Mouse (Mus musculus): ENCODE measurements at regions not wholly inside any gene's neighbourhood (a gene's known extent, or its start where the extent isn't known, plus 50 kb on each side); places are given as distances from the start of the nearest gene placed in this dataset.

GRCm38 (mm10) chr2:117820708-117821107 is 291.0 kb upstream of the Thbs1 start:
- DNase-seq (ENCODE audit: low spot score), result no peak

GRCm38 (mm10) chr2:117825088-117825487 is 286.6 kb upstream of the Thbs1 start:
- no peak for DNase-seq (ENCODE audit: low spot score)

DNA sequence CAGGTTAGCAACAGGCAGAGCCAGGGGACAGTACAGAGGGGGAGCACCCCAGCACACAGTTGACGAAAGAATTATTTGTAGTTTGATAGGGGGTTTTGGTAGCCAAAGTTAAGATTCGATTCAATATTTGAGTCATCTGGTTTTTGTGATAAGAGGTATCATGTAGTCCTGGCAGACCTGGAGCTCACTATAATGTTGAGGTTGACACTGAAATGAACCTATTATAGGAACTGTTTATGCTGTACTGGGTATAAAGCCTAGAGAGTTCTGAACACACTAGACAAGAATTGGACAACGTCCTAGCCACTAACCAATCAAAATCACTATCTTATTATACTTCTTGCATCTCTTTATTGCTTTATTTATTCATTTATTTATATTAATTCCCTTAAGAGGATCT is 284.4 kb upstream of the Thbs1 start:
- DNase-seq (ENCODE audit: low spot score), result no peak

- peak; percentile 14 for DNase-seq (ENCODE audit: low spot score)
These were observed 273.3 kb upstream of the Thbs1 start for GRCm38 (mm10) chr2:117838387-117838786.

DNA sequence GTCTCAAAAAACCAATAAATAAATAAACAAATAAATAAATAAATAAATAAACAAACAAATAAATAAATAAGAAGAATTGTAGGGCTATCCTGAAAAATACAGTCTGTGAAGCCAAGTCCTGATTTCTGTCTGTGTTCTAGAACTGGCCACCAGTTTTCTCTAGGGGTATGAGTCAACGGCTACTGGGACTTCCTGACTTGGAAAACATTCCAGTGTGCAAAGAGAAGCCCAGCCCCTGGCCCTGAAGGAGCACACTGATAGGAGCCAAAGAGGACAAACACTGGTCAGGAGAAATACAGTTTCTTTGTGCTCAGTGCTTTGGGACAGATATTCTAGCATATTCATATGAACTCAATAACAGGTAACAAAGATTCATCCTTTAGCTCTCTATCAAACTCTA is 271.3 kb upstream of the Thbs1 start:
- no peak for DNase-seq (ENCODE audit: low spot score)

GRCm38 (mm10) chr2:117842309-117842986 is 269.2 kb upstream of the Thbs1 start:
- no peak for DNase-seq (ENCODE audit: low spot score)

DNA sequence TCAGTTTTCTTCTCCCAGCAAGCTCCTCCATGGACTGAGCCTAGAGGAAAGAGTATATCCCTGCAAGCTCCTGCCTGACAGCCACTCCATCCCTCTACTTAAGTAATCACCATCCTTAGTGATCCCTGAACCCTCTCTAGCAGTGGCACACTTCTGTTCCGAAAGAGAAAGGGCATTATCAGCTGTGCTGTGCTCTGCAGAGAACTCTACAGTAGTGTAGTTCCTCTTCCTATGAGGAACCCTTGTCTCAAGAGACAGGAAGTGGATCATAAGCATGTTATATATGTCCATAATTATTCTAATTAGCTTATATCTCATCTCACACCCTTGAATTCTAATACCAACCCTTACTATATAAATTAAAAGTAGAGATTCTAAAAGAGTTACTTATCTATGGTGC is 259.2 kb upstream of the Thbs1 start:
- DNase-seq (ENCODE audit: low spot score), result no peak

- no peak for DNase-seq (ENCODE audit: low spot score)
These were observed 249.4 kb upstream of the Thbs1 start for GRCm38 (mm10) chr2:117862301-117862700.

DNA sequence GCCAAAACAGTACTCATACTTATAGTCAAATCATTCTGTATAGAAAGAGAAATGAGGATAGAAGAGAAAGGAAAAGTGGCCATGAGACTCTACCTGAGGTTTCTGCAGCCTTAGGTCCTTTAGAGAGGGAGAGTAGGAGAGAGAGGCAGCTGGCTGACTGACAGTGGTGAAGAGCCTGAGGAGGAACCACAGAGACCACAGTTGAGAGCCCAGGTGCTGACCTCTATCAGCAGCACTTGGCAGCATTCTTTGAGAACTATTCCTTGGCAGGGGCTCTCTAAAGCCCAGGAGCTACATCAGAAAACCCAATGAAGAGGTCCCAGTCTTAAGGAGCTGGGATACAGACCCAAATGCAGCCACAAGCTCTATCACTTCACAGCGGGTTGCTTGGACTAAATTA is 246.6 kb upstream of the Thbs1 start:
- DNase-seq (ENCODE audit: low spot score), result no peak

GRCm38 (mm10) chr2:117866946-117867345 is 244.7 kb upstream of the Thbs1 start:
- DNase-seq (ENCODE audit: low spot score), result no peak

DNA sequence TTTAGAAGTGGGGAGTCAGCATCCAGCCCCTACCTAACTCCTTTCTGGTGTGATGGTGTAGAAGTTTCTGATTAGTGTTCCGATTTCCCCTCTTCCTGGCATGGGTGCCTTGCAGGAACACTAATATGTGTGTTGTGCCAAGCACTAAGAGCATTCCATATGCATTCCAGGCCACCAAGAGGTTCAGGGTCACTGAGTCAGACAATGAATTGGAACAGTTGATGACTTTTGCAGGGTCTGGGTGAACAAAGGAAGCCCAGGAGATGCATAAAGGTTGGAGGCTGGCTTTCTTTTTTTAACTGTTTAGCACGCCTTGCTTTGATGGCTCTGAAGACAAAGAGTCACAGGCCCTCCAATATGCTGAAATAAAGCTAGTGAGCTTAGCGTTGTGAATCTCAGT is 244.3 kb upstream of the Thbs1 start:
- DNase-seq (ENCODE audit: low spot score), result no peak

GRCm38 (mm10) chr2:117868857-117869256 is 242.8 kb upstream of the Thbs1 start:
- no peak for DNase-seq (ENCODE audit: low spot score)

GRCm38 (mm10) chr2:117871507-117872282 is 240.0 kb upstream of the Thbs1 start:
- DNase-seq (ENCODE audit: low spot score), result no peak

DNA sequence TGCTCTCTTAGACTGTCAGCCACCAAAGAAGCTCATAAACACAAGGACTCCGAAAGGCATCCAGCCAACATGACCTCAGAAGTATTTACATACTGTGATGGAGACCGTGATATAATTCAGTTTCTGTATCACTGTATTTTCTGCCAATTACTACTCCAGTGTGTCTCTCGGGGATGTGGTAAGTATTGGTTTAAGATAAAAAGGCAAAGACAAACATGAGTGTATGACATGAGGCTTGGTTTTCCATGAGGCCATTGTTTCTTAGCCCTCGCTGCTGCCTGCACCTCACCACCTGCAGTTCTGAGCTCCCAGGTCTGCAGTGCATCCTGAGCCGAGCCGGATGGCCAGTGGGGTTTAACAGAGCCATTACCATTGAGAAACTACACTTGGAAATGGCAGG is 233.9 kb upstream of the Thbs1 start:
- DNase-seq (ENCODE audit: low spot score), result no peak

DNA sequence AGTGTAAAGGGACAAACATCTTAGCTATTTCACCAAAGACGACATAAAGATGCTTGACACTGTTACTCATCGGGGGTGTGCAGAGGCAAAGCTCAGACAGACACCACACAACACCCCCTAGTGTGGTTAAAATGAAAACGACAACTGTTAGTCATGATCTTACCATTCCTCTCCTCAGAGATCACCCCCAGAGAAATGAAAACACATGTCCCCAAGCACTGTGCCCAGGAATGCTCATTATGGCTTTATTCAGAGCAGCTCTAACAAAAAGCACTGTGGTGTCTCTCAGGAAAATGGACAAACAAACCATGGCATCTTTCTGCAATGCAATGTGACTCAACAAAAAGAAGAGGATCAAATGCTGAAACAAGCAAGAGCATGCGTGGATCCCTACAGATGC is 229.5 kb upstream of the Thbs1 start:
- no peak for DNase-seq (ENCODE audit: low spot score)

GRCm38 (mm10) chr2:117882890-117883289 is 228.8 kb upstream of the Thbs1 start:
- no peak for DNase-seq (ENCODE audit: low spot score)

DNA sequence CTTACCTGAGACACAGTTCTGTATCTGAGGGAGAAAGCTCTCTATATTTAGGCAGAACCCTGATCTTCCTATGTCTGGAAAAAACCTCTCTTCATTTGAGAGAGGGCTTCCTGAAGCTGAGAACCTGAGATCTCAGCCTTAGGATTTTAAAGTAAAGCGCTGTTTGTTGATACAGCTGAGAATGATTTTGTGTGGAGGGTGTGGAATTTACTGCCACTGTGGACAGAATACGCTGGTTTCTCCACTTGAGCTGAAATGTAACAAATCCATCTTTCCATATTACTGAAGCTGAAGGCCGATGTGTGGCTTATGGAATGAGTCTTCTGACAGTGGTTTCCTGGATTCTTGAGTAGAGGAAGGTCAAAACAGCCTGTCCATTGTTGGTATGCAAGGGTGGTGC is 225.2 kb upstream of the Thbs1 start:
- DNase-seq (ENCODE audit: low spot score), result no peak

DNA sequence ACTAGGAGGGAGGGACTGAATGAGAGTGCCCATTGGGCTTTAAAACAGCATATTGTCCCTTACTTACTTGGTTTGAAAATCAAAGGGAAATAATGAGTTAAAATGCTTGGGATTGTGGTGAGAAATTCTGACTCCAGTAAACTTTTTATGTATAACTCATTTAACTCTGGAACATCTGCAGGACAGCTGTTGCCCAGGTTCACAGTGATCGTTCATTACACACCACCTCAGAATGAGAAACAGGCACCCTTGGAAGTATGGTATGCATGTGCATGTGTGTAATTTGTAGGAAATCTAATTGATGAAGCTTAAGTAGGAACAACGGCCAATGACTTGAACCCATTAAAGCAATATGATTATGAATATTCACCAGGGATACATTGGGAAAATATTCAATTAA is 210.4 kb upstream of the Thbs1 start:
- DNase-seq (ENCODE audit: low spot score), result no peak

- no peak for DNase-seq (ENCODE audit: low spot score)
These were observed 208.8 kb upstream of the Thbs1 start for GRCm38 (mm10) chr2:117902837-117903236.

- no peak for DNase-seq (ENCODE audit: low spot score)
These were observed 208.0 kb upstream of the Thbs1 start for GRCm38 (mm10) chr2:117903705-117904104.

DNA sequence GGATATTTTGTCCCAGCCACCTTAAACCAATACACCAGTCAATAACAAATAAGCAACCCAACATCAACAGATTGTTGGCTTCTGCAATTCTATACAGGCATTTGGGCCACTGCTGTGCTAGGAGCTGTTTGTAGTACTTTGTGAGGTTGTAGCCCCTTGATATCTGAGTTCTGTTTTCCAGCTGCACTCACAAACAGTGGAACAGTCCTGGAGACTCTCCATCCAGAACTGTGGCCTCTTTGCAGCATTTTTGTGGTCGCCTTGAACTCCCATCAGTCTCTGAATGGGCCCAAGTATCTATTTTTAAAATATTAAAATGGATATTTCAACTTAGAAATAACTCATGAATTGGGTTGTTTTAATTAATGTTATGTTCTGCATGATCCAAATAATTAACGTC is 205.2 kb upstream of the Thbs1 start:
- DNase-seq (ENCODE audit: low spot score), result no peak

GRCm38 (mm10) chr2:117910781-117911180 is 200.9 kb upstream of the Thbs1 start:
- no peak for DNase-seq (ENCODE audit: low spot score)

- no peak for DNase-seq (ENCODE audit: low spot score)
These were observed 199.0 kb upstream of the Thbs1 start for GRCm38 (mm10) chr2:117912722-117913121.

GRCm38 (mm10) chr2:117913846-117914245 is 197.8 kb upstream of the Thbs1 start:
- DNase-seq (ENCODE audit: low spot score), result no peak
